Mouse (Mus musculus) ES-Bruce4 (cell line): ENCODE results near the gene Nemf.

ENCODE experiments used
- CTCF ChIP-seq: IDR thresholded peaks from one replicate; pipeline ENCODE4 v1.8.1; 2011; ENCODE audit warnings: low read depth, low read length
- POLR2A ChIP-seq: IDR thresholded peaks from one replicate; pipeline ENCODE4 v1.8.1; 2011; ENCODE audit warnings: low read length; ENCODE audit not compliant: insufficient read depth

GRCm38 (mm10) chr12:69302171-69302570, 54.8 kb downstream of the Nemf start:
- no peak for TF ChIP-seq CTCF
- TF ChIP-seq POLR2A: no peak
